ENCODE assay signal across 31 mouse cellular contexts in the genomic region with DNA sequence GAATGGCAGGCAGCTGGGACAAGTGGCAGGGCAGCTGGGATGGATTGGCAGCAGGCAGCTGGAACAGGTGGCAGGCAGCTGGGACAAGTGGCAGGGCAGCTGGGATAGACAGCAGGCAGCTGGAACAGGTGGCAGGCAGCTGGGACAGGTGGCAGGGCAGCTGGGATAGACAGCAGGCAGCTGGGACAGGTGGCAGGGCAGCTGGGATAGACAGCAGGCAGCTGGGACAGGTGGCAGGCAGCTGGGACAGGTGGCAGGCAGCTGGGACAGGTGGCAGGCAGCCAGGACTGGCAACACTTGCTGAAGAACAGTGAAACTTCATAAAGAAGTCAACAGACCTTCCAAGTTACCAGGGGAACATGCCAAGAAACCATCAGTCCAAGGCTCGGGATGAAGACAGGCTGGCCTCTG. TPM values are rescaled to one million over a fixed set of nuclear protein-coding genes. Genes with fewer than 3 reads are reported as not detected.
A peak's percentile ranks its signal among the peaks of the same experiment; 100 is the strongest.
DNase-seq lines count a peak whose midpoint lies in the region; ATAC-seq and TF ChIP-seq lines count a peak whose summit lies in the region.
"Not testable (repeated sequence)": the region's sequence is repeated elsewhere in the genome, so short reads cannot be mapped to it uniquely, and the experiment has no call there.
"Had no signal": no experiment of that assay in that cellular context is flagged by ENCODE, and none has a peak within 500 bp of the region (broad histone marks: within the 10 kb centered on the region; RNA-seq: fewer than 3 reads in every experiment).

No protein-coding gene starts in this region.

- not testable (repeated sequence) for H3K36me3 ChIP-seq in forebrain, embryonic 12.5 days (replicated peaks); lung, postnatal 0 days (ENCODE audit: insufficient read depth, low read length); myocyte (ENCODE audit: control insufficient read depth, insufficient read depth)

- ATAC-seq in forebrain, embryonic 12.5 days (ENCODE audit: low FRiP score), result not testable (repeated sequence)
- 0 out of 2 replicates have a peak, but pooled peaks have one; percentile 19 for ATAC-seq in lung, postnatal 0 days

- H3ac ChIP-seq in myocyte (ENCODE audit: control insufficient read depth, insufficient read length), result not testable (repeated sequence)

- H3K9ac ChIP-seq in forebrain, embryonic 12.5 days; lung, postnatal 0 days (replicated peaks; ENCODE audit: low read depth): not testable (repeated sequence)

- H3K4me2 ChIP-seq in forebrain, embryonic 12.5 days; lung, postnatal 0 days (replicated peaks; ENCODE audit: low read depth, low read length); myocyte (ENCODE audit: low read depth): not testable (repeated sequence)

- not testable (repeated sequence) for TF ChIP-seq CTCF in bone marrow, adult 2 months (IDR thresholded peaks at IDR 0.05; ENCODE audit: control insufficient read depth, insufficient read depth, low read length); lung, postnatal 0 days (IDR thresholded peaks at IDR 0.05)

- not testable (repeated sequence) for H3K27me3 ChIP-seq in forebrain, embryonic 12.5 days; lung, postnatal 0 days (replicated peaks; ENCODE audit: insufficient read depth, low read length)
- H3K27me3 ChIP-seq in myocyte (ENCODE audit: control insufficient read depth, insufficient read depth, insufficient read length), result peaks cover 11% of the 10 kb centered on the region

- H3K4me1 ChIP-seq in bone marrow, adult 2 months (ENCODE audit: control insufficient read depth, insufficient read depth, low read length); forebrain, embryonic 12.5 days; lung, postnatal 0 days (ENCODE audit: insufficient read depth, low read depth, low read length): not testable (repeated sequence)

- not testable (repeated sequence) for H3K9me3 ChIP-seq in forebrain, embryonic 12.5 days; lung, postnatal 0 days (ENCODE audit: low read length)

- H3K27ac ChIP-seq in bone marrow, adult 2 months (ENCODE audit: control insufficient read depth, insufficient read depth, low read depth, low read length, poor library complexity), result 0 out of 2 replicates have a peak overlapping the region, but pooled peaks have one; percentile 10
- H3K27ac ChIP-seq in forebrain, embryonic 12.5 days, result peak overlapping the region; percentile 73
- not testable (repeated sequence) for H3K27ac ChIP-seq in lung, postnatal 0 days (ENCODE audit: low read length)

- TF ChIP-seq POLR2A in bone marrow, adult 2 months (IDR thresholded peaks at IDR 0.05; ENCODE audit: borderline replicate concordance, control insufficient read depth, low read depth, low read length); myocyte (IDR thresholded peaks at IDR 0.05; ENCODE audit: insufficient read length, low read depth): not testable (repeated sequence)

- H3K4me3 ChIP-seq in bone marrow, adult 2 months (replicated peaks; ENCODE audit: control insufficient read depth, low read depth, low read length); forebrain, embryonic 12.5 days (replicated peaks); lung, postnatal 0 days (ENCODE audit: low read depth, low read length); myocyte: not testable (repeated sequence)

- 71% methylated on average over 1 of the region's 1 CpGs for WGBS in bone marrow, adult 2 months
- WGBS in forebrain, embryonic 12.5 days, result 70% methylated on average over 1 of the region's 1 CpGs
- 56% methylated on average over 1 of the region's 1 CpGs for WGBS in lung, postnatal 0 days

- DNase-seq in heart, postnatal 4 days, result peak; percentile 25
- peak; percentile 14 for DNase-seq in kidney, adult 18-20 months
- DNase-seq in lung, postnatal 0 days (ENCODE audit: low spot score), result peak; percentile 17
- peak; percentile 13 for DNase-seq in mesoderm, embryonic 11.5 days (ENCODE audit: low read depth, low spot score)

- TF ChIP-seq EP300 in lung, postnatal 0 days (IDR thresholded peaks at IDR 0.05), result not testable (repeated sequence)

- not testable (repeated sequence) for H3K79me2 ChIP-seq in myocyte (ENCODE audit: control insufficient read depth, insufficient read depth)

TF ChIP-seq in myocyte, 11 proteins besides CTCF, POLR2A, EP300 and RAD21:
- TF ChIP-seq MYOG (IDR thresholded peaks at IDR 0.05; ENCODE audit: control insufficient read depth in 1 of 3, insufficient read depth in 1 of 3, insufficient read length in 2 of 3, low read depth in 2 of 3) (peak in 2 of 3 experiments; percentile 79 to 95), TCF3 (IDR thresholded peaks at IDR 0.05; ENCODE audit: insufficient read length, low read depth) (peak; percentile 86), MYOD1 (IDR thresholded peaks at IDR 0.05; ENCODE audit: control insufficient read depth in 1 of 3, insufficient read length in 2 of 3, low read depth in 2 of 3) (peak in 2 of 3 experiments; percentile 82 to 85)

RNA-seq across cellular contexts. Expression of gene Ccr6, which starts 30.6 kb away (rescaled TPM):
- polyA plus RNA-seq in bone marrow, adult 2 months (2011; ENCODE audit: insufficient read depth, insufficient read length, low replicate concordance, missing spikeins), result not detected in 2 replicates
- not detected in 2 replicates for polyA plus RNA-seq in forebrain, embryonic 12.5 days (2016; fragmentation: Nextera tagmentation; extraction: Ambion mirVana)
- total RNA-seq in heart, postnatal 4 days (2021), result not detected
- polyA plus RNA-seq in lung, postnatal 0 days (2015; fragmentation: Nextera tagmentation; extraction: Ambion mirVana), result 0.38 and 0.56 TPM in 2 replicates
- not detected for polyA plus RNA-seq in myocyte (2012; fragmentation: generic; extraction: Trizol)
- total RNA-seq: adrenal gland, postnatal 14 days; G1E; gastrocnemius, adult 2 months; gastrocnemius, postnatal 4 days; heart, postnatal 10 days; layer of hippocampus, postnatal 14 days; left cerebral cortex, adult 2 months; left cerebral cortex, postnatal 25 days had no signal
- polyA plus RNA-seq: embryonic facial prominence, embryonic 14.5 days; erythroblast, embryonic 14.5 days; forebrain, embryonic 16.5 days; G1E; heart, embryonic 13.5 days; hindbrain, embryonic 11.5 days; kidney, embryonic 14.5 days; limb, embryonic 13.5 days; liver, embryonic 11.5 days; midbrain, embryonic 16.5 days; neural tube, embryonic 12.5 days; Patski had no signal

RNA-seq across cellular contexts. Expression of gene Fgfr1op, which starts 39.9 kb away (rescaled TPM):
- 23.3 and 24.2 TPM in 2 replicates for polyA plus RNA-seq in bone marrow, adult 2 months (2011; ENCODE audit: insufficient read depth, insufficient read length, low replicate concordance, missing spikeins)
- polyA plus RNA-seq in forebrain, embryonic 12.5 days (2016; fragmentation: Nextera tagmentation; extraction: Ambion mirVana), result 39.6 and 41.6 TPM in 2 replicates
- 10 to 100 TPM; 16.0 to 21.0 TPM for total RNA-seq in heart, postnatal 4 days (2021)
- 17.7 and 18.3 TPM in 2 replicates for polyA plus RNA-seq in lung, postnatal 0 days (2015; fragmentation: Nextera tagmentation; extraction: Ambion mirVana)
- polyA plus RNA-seq in myocyte (2012; fragmentation: generic; extraction: Trizol), result 5.3 TPM

RNA-seq across cellular contexts. Expression of gene Rnaset2a, which starts 57.3 kb away (rescaled TPM):
- 2.3 TPM in 1 of 2 replicates, not detected in the other for polyA plus RNA-seq in bone marrow, adult 2 months (2011; ENCODE audit: insufficient read depth, insufficient read length, low replicate concordance, missing spikeins)
- 14.6 TPM in 2 replicates for polyA plus RNA-seq in forebrain, embryonic 12.5 days (2016; fragmentation: Nextera tagmentation; extraction: Ambion mirVana)
- 10 to 100 TPM; 22.8 to 23.0 TPM for total RNA-seq in heart, postnatal 4 days (2021)
- 79.7 and 80.0 TPM in 2 replicates for polyA plus RNA-seq in lung, postnatal 0 days (2015; fragmentation: Nextera tagmentation; extraction: Ambion mirVana)
- polyA plus RNA-seq in myocyte (2012; fragmentation: generic; extraction: Trizol), result 151 TPM

RNA-seq across cellular contexts. Expression of gene Gm49673, which starts 57.6 kb away (rescaled TPM):
- not detected in 2 replicates for polyA plus RNA-seq in bone marrow, adult 2 months (2011; ENCODE audit: insufficient read depth, insufficient read length, low replicate concordance, missing spikeins)
- 0.23 and 0.29 TPM in 2 replicates for polyA plus RNA-seq in forebrain, embryonic 12.5 days (2016; fragmentation: Nextera tagmentation; extraction: Ambion mirVana)
- under 1 TPM in 1 of 2 experiments, not detected in 1; 0.12 TPM for total RNA-seq in heart, postnatal 4 days (2021)
- 0.13 and 0.50 TPM in 2 replicates for polyA plus RNA-seq in lung, postnatal 0 days (2015; fragmentation: Nextera tagmentation; extraction: Ambion mirVana)
- not detected for polyA plus RNA-seq in myocyte (2012; fragmentation: generic; extraction: Trizol)
- total RNA-seq: G1E; heart, adult 8-10 months; heart, postnatal 10 days; megakaryocyte, adult 5-6 weeks had no signal
- polyA plus RNA-seq: embryonic facial prominence, embryonic 14.5 days; erythroblast, embryonic 14.5 days; forebrain, embryonic 16.5 days; G1E; heart, embryonic 13.5 days; intestine, embryonic 16.5 days; liver, embryonic 16.5 days; lung, embryonic 16.5 days; midbrain, embryonic 16.5 days had no signal
